19 mouse cellular contexts compared by ENCODE assay signal in genomic region chrX:121029124-121029523, GRCm38 (mm10).
A peak's percentile ranks its signal among the peaks of the same experiment; 100 is the strongest.
DNase-seq lines count a peak whose midpoint lies in the region; TF ChIP-seq lines count a peak whose summit lies in the region.
"Had no signal": no experiment of that assay in that cellular context is flagged by ENCODE, and none has a peak within 500 bp of the region (broad histone marks: within the 10 kb centered on the region; RNA-seq: fewer than 3 reads in every experiment).

No protein-coding gene starts in this region.

- no peak overlapping the region for H3K27ac ChIP-seq in MEL (ENCODE audit: control insufficient read depth, low read depth, low read length)
- no peak overlapping the region for H3K27ac ChIP-seq in layer of hippocampus, adult 2 months

- DNase-seq in MEL (ENCODE audit: low read depth, low spot score) (peak; percentile 71), MEL-GATA-1-ER (ENCODE audit: extremely low read depth, low read depth) (peak; percentile 8)
- DNase-seq in left cerebral cortex, adult 11 months (ENCODE audit: low spot score): no peak
- DNase-seq in layer of hippocampus, adult 2 months (ENCODE audit: low spot score in 2 of 2): no peak
- DNase-seq: adrenal gland, adult 2 months; adrenal gland, adult 8-10 months; adrenal gland, postnatal 10 days; adrenal gland, postnatal 14 days; adrenal gland, postnatal 25 days; adrenal gland, postnatal 36 days; B cell, adult 2 months; cerebellum, adult 11 months; cerebellum, adult 11-12 months; cerebellum, adult 18-20 months; cerebellum, adult 2 months; cerebellum, adult 8-10 months had no signal

- peaks cover 0 to 3% of the 10 kb centered on the region in 2 experiments; a peak in 1 of 4 replicates for H3K4me1 ChIP-seq in MEL (ENCODE audit: control insufficient read depth in 1 of 2, insufficient read depth in 2 of 2, low read length in 2 of 2)

- no peak for TF ChIP-seq CTCF in MEL (IDR thresholded peaks at IDR 0.05 in 2 of 3, conservative IDR thresholded peaks at IDR 0.05 in 1 of 3; ENCODE audit: control insufficient read depth in 1 of 3, insufficient read depth in 1 of 3, low read depth in 2 of 3, low read length in 3 of 3, poor library complexity in 1 of 3, severe bottlenecking in 1 of 3)
- no peak for TF ChIP-seq CTCF in layer of hippocampus, adult 2 months (conservative IDR thresholded peaks at IDR 0.05)

- peak; percentile 87 to 92 for TF ChIP-seq EP300 in MEL (IDR thresholded peaks at IDR 0.05; ENCODE audit: low read depth in 1 of 2, low read length in 2 of 2)

- H3K4me3 ChIP-seq in MEL (ENCODE audit: control insufficient read depth in 1 of 2, insufficient read depth in 1 of 2, low read depth in 2 of 2, low read length in 2 of 2): no peak overlapping the region
- H3K4me3 ChIP-seq in layer of hippocampus, adult 2 months: no peak overlapping the region

- no peaks in the 10 kb centered on the region for H3K9me3 ChIP-seq in MEL (replicated peaks; ENCODE audit: insufficient read depth, low read length)
- H3K9me3 ChIP-seq: G1E had no signal

- H3K36me3 ChIP-seq in MEL (ENCODE audit: control insufficient read depth in 1 of 2, insufficient read depth in 2 of 2, low read length in 2 of 2): no peaks in the 10 kb centered on the region
- H3K36me3 ChIP-seq: G1E had no signal

- no peak for TF ChIP-seq RAD21 in MEL (IDR thresholded peaks at IDR 0.05; ENCODE audit: low read depth, low read length)

- no peaks in the 10 kb centered on the region for H3K27me3 ChIP-seq in MEL (ENCODE audit: control insufficient read depth in 1 of 2, insufficient read depth in 2 of 2, low read length in 2 of 2)
- H3K27me3 ChIP-seq: CH12.LX, Patski had no signal

- H3K79me2 ChIP-seq in MEL (ENCODE audit: control insufficient read depth, insufficient read depth, low read length, poor library complexity): no peaks in the 10 kb centered on the region

- no peak for TF ChIP-seq POLR2A in MEL (IDR thresholded peaks at IDR 0.05; ENCODE audit: control insufficient read depth in 1 of 2, insufficient read depth in 1 of 2, low read depth in 1 of 2, low read length in 2 of 2, poor library complexity in 1 of 2)

- no peak overlapping the region for H3K9ac ChIP-seq in MEL (ENCODE audit: control insufficient read depth, low read depth, low read length, poor library complexity, severe bottlenecking)

TF ChIP-seq in MEL, 35 proteins besides CTCF, POLR2A, EP300 and RAD21:
- TF ChIP-seq GATA1 (IDR thresholded peaks at IDR 0.05; ENCODE audit: low read depth, low read length) (peak; percentile 93), MAFK (IDR thresholded peaks at IDR 0.05; ENCODE audit: borderline replicate concordance, low read depth, low read length) (no peak), ETS1 (IDR thresholded peaks at IDR 0.05; ENCODE audit: low read depth, low read length) (peak; percentile 89), MYB (IDR thresholded peaks at IDR 0.05; ENCODE audit: low read depth, low read length) (no peak), MAZ (IDR thresholded peaks at IDR 0.05; ENCODE audit: low read depth, low read length) (no peak), TAL1 (IDR thresholded peaks at IDR 0.05; ENCODE audit: low read length) (peak; percentile 60), USF2 (IDR thresholded peaks at IDR 0.05; ENCODE audit: borderline replicate concordance in 1 of 2, insufficient read depth in 1 of 2, low read depth in 1 of 2, low read length in 2 of 2) (no peak), TCF12 (IDR thresholded peaks at IDR 0.05; ENCODE audit: low read depth, low read length) (peak; percentile 94), MXI1 (IDR thresholded peaks at IDR 0.05; ENCODE audit: low read depth, low read length) (no peak), RCOR1 (IDR thresholded peaks at IDR 0.05; ENCODE audit: low read depth, low read length) (peak; percentile 83), MEF2A (IDR thresholded peaks at IDR 0.05; ENCODE audit: extremely low read depth, insufficient replicate concordance, low read depth, low read length, poor library complexity, severe bottlenecking) (no peak), ZNF384 (IDR thresholded peaks at IDR 0.05; ENCODE audit: low read depth, low read length) (peak; percentile 91)

Comparison
In these comparisons a context has a peak if more than half of its experiments do, and no peak if none do; other contexts are left out.
1. DNase-seq: peak in MEL (single experiment) and MEL-GATA-1-ER (single experiment); none in left cerebral cortex, adult 11 months (single experiment) and layer of hippocampus, adult 2 months (0 of 2).